Mouse (Mus musculus): ENCODE results near the gene Gmpr.

GRCm38 (mm10) chr13:45465616-45466015 lies 41.6 kb upstream of the Gmpr start:
- TF ChIP-seq POLR2A (IDR thresholded peaks at IDR 0.05; ENCODE audit: insufficient read length, low read depth) (no peak), POLR2AphosphoS2 (IDR thresholded peaks at IDR 0.05; ENCODE audit: insufficient read length, low read depth) (no peak)

All from myocyte (in vitro differentiated cells).